Comparison of ENCODE assay signal across 10 mouse cellular contexts in genomic region chr8:104393767-104394166, GRCm38 (mm10). TPM values are rescaled to one million over a fixed set of nuclear protein-coding genes. Genes with fewer than 3 reads are reported as not detected.
DNase-seq lines count a peak whose midpoint lies in the region; ATAC-seq and TF ChIP-seq lines count a peak whose summit lies in the region.
"Had no signal": no experiment of that assay in that cellular context is flagged by ENCODE, and none has a peak within 500 bp of the region (broad histone marks: within the 10 kb centered on the region; RNA-seq: fewer than 3 reads in every experiment).

No protein-coding gene starts in this region.

- TF ChIP-seq CTCF in layer of hippocampus, adult 2 months (conservative IDR thresholded peaks at IDR 0.05), result no peak
- no peak for TF ChIP-seq CTCF in lung, embryonic 14.5 days (IDR thresholded peaks at IDR 0.05; ENCODE audit: low read depth)

- H3K4me2 ChIP-seq in forebrain, embryonic 14.5 days (ENCODE audit: low read length), result peak overlapping the region; percentile 94
- H3K4me2 ChIP-seq in lung, embryonic 14.5 days, result peak overlapping the region; percentile 97
- H3K4me2 ChIP-seq in stomach, embryonic 14.5 days (replicated peaks; ENCODE audit: low read depth, low read length), result peak overlapping the region; percentile 82

- H3K27ac ChIP-seq in layer of hippocampus, adult 2 months, result no peak overlapping the region
- H3K27ac ChIP-seq in forebrain, embryonic 14.5 days (ENCODE audit: low read depth, low read length), result no peak overlapping the region
- H3K27ac ChIP-seq in lung, embryonic 14.5 days (ENCODE audit: low read depth), result no peak overlapping the region
- H3K27ac ChIP-seq in stomach, embryonic 14.5 days (ENCODE audit: low read length), result peak overlapping the region; percentile 86; the same call in 1 of the 2 replicates

- H3K9me3 ChIP-seq in forebrain, embryonic 14.5 days (replicated peaks; ENCODE audit: control insufficient read depth, low read length), result no peaks in the 10 kb centered on the region
- H3K9me3 ChIP-seq in lung, embryonic 14.5 days (ENCODE audit: low read depth, low read length), result no peaks in the 10 kb centered on the region
- H3K9me3 ChIP-seq in stomach, embryonic 14.5 days (ENCODE audit: control insufficient read depth, low read depth, low read length), result no peaks in the 10 kb centered on the region; the same call in 1 of the 2 replicates

- 79% methylated on average over 6 of the region's 6 CpGs for WGBS in forebrain, embryonic 14.5 days
- 59% methylated on average over 6 of the region's 6 CpGs for WGBS in lung, embryonic 14.5 days
- 48% methylated on average over 6 of the region's 6 CpGs for WGBS in stomach, embryonic 14.5 days

- ATAC-seq in forebrain, embryonic 14.5 days, result no peak
- ATAC-seq in lung, embryonic 14.5 days (ENCODE audit: insufficient read depth), result no peak
- peak; percentile 11; the same call in 1 of the 2 replicates for ATAC-seq in stomach, embryonic 14.5 days (ENCODE audit: insufficient number of reproducible peaks, insufficient read depth, low FRiP score, low read depth)

- H3K4me1 ChIP-seq in forebrain, embryonic 14.5 days (ENCODE audit: control insufficient read depth, insufficient read depth, low read length), result peaks cover 15% of the 10 kb centered on the region
- peaks cover 9% of the 10 kb centered on the region; the same call in 1 of the 2 replicates for H3K4me1 ChIP-seq in lung, embryonic 14.5 days (ENCODE audit: insufficient read depth)
- peaks cover 16% of the 10 kb centered on the region for H3K4me1 ChIP-seq in stomach, embryonic 14.5 days (ENCODE audit: control insufficient read depth, insufficient read depth, low read length)

- H3K9ac ChIP-seq in forebrain, embryonic 14.5 days (ENCODE audit: low read length), result peak overlapping the region; percentile 87; the same call in 1 of the 2 replicates
- no peak overlapping the region for H3K9ac ChIP-seq in lung, embryonic 14.5 days
- H3K9ac ChIP-seq in stomach, embryonic 14.5 days (replicated peaks; ENCODE audit: low read depth, low read length), result no peak overlapping the region

- H3K4me3 ChIP-seq in layer of hippocampus, adult 2 months, result peak overlapping the region; percentile 89
- H3K4me3 ChIP-seq in forebrain, embryonic 14.5 days (ENCODE audit: low read depth, low read length), result 0 out of 2 replicates have a peak overlapping the region, but pooled peaks have one; percentile 77
- peak overlapping the region; percentile 76; the same call in 1 of the 2 replicates for H3K4me3 ChIP-seq in lung, embryonic 14.5 days (ENCODE audit: low read depth, low read length)
- peak overlapping the region; percentile 86; the same call in 1 of the 2 replicates for H3K4me3 ChIP-seq in stomach, embryonic 14.5 days (ENCODE audit: low read depth, low read length)
- H3K4me3 ChIP-seq: megakaryocyte, embryonic 14.5 days had no signal

- no peaks in the 10 kb centered on the region for H3K27me3 ChIP-seq in forebrain, embryonic 14.5 days (replicated peaks; ENCODE audit: control insufficient read depth, insufficient read depth, low read length)
- no peaks in the 10 kb centered on the region for H3K27me3 ChIP-seq in lung, embryonic 14.5 days (ENCODE audit: insufficient read depth, low read length)
- no peaks in the 10 kb centered on the region for H3K27me3 ChIP-seq in stomach, embryonic 14.5 days (ENCODE audit: control insufficient read depth, insufficient read depth, low read length)

- no peaks in the 10 kb centered on the region for H3K36me3 ChIP-seq in forebrain, embryonic 14.5 days (ENCODE audit: control insufficient read depth, insufficient read depth, low read length)
- no peaks in the 10 kb centered on the region for H3K36me3 ChIP-seq in lung, embryonic 14.5 days (ENCODE audit: insufficient read depth)
- H3K36me3 ChIP-seq in stomach, embryonic 14.5 days (ENCODE audit: control insufficient read depth, insufficient read depth, low read length), result no peaks in the 10 kb centered on the region

- no peak for DNase-seq in layer of hippocampus, adult 2 months (ENCODE audit: low spot score in 2 of 2)
- no peak for DNase-seq in layer of hippocampus, adult 9-11 months
- no peak for DNase-seq in forebrain, embryonic 14.5 days (ENCODE audit: low spot score)
- DNase-seq in lung, embryonic 14.5 days, result no peak
- no peak for DNase-seq in adrenal gland, adult 18-20 months (ENCODE audit: low spot score in 2 of 2)
- DNase-seq in left cerebral cortex, adult 8-10 months (ENCODE audit: low spot score in 2 of 2), result no peak
- no peak for DNase-seq in ovary, adult 18-20 months (ENCODE audit: low spot score)
- DNase-seq: kidney, adult 18-20 months had no signal

RNA-seq across cellular contexts. Expression of gene Cmtm4, which starts 1.8 kb away (rescaled TPM):
- total RNA-seq in layer of hippocampus, adult 2 months (2021), result 10 to 100 TPM; 59.9 to 62.3 TPM
- polyA plus RNA-seq in forebrain, embryonic 14.5 days (2014; fragmentation: Nextera tagmentation; extraction: Ambion mirVana), result 3.5 and 3.7 TPM in 2 replicates
- polyA plus RNA-seq in lung, embryonic 14.5 days (2014; fragmentation: Nextera tagmentation; extraction: Ambion mirVana), result 3.6 and 4.0 TPM in 2 replicates
- 6.4 and 7.2 TPM in 2 replicates for polyA plus RNA-seq in stomach, embryonic 14.5 days (2014; fragmentation: Nextera tagmentation; extraction: Ambion mirVana)
- total RNA-seq in adrenal gland, adult 18-20 months (2021), result 10 to 100 TPM; 39.6 to 44.5 TPM
- 10 to 100 TPM; 73.0 to 80.9 (median 75.9) TPM for total RNA-seq in left cerebral cortex, adult 8-10 months (2022)

RNA-seq across cellular contexts. Expression of gene Dync1li2, which starts 49.1 kb away (rescaled TPM):
- total RNA-seq in layer of hippocampus, adult 2 months (2021), result 100 to 1,000 TPM; 272 to 275 TPM
- 61.1 and 74.0 TPM in 2 replicates for polyA plus RNA-seq in forebrain, embryonic 14.5 days (2014; fragmentation: Nextera tagmentation; extraction: Ambion mirVana)
- polyA plus RNA-seq in lung, embryonic 14.5 days (2014; fragmentation: Nextera tagmentation; extraction: Ambion mirVana), result 61.1 and 62.4 TPM in 2 replicates
- 58.4 and 69.2 TPM in 2 replicates for polyA plus RNA-seq in stomach, embryonic 14.5 days (2014; fragmentation: Nextera tagmentation; extraction: Ambion mirVana)
- 100 to 1,000 TPM; 113 to 159 TPM for total RNA-seq in adrenal gland, adult 18-20 months (2021)
- 100 to 1,000 TPM; 254 to 332 (median 270) TPM for total RNA-seq in left cerebral cortex, adult 8-10 months (2022)

RNA-seq across cellular contexts. Expression of gene Cmtm3, which starts 54.6 kb away (rescaled TPM):
- total RNA-seq in layer of hippocampus, adult 2 months (2021), result 10 to 100 TPM; 12.2 to 15.1 TPM
- 37.5 and 38.8 TPM in 2 replicates for polyA plus RNA-seq in forebrain, embryonic 14.5 days (2014; fragmentation: Nextera tagmentation; extraction: Ambion mirVana)
- 156 and 164 TPM in 2 replicates for polyA plus RNA-seq in lung, embryonic 14.5 days (2014; fragmentation: Nextera tagmentation; extraction: Ambion mirVana)
- polyA plus RNA-seq in stomach, embryonic 14.5 days (2014; fragmentation: Nextera tagmentation; extraction: Ambion mirVana), result 154 and 155 TPM in 2 replicates
- 10 to 100 TPM; 54.4 to 77.9 TPM for total RNA-seq in adrenal gland, adult 18-20 months (2021)
- total RNA-seq in left cerebral cortex, adult 8-10 months (2022), result 10 to 100 TPM; 10.1 to 18.4 (median 12.6) TPM
